Mouse (Mus musculus): ENCODE measurements around the gene Ccr10. TPM values are rescaled to one million over a fixed set of nuclear protein-coding genes. Genes with fewer than 3 reads are reported as not detected.

The Ccr10 gene
- polyA plus RNA-seq (2016; fragmentation: Nextera tagmentation; extraction: Ambion mirVana), result not detected in 2 replicates

DNA sequence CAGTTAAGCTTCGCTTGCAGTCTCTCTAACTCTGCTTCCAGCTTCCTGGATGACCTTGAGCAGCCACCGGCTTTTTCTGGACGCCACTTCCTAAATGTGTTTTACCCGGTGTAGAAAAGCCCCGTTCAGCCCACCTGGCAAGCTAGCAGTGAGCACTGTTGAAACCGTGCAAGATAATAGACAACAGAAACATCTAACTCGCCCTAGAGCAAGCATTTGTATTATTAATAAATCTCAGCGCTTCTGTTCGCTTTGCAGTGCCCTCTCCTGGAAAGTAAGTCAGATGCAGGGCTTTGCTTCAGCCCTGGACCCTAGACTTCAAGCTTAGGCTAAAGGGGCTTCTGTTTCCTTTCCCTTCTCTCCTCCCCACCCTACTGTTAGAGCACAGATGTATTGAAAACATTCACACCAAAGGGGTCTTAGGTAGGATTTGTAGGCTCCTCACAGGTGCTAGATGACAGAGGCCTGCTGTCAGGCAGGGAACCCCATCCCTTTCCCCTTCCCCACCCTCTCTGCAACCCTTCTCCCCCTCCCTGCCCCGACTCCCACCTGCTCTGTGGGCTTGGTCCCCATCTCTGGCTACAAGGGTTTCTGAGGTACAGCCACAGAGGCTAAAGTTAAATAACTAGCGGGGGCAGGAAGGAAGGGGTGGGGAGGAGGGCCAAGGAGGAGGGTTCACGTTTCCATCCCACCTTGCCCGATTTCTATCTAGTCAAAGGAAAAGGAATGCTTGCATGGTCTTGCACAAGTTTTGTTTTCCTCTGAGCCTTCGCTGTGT is at the start of gene Ccr10:
Gene Ccr10 (minus strand): TSS at position 593 of the 778 bp plus-strand sequence.
- Histone ChIP-seq H3K4me3 (peak within 1 kb of the TSS; percentile 48), H3K4me1 (peaks cover 83% of the 10 kb centered on the region), H3K27me3 (ENCODE audit: poor library complexity, severe bottlenecking) (peaks cover 95% of the 10 kb centered on the region), H3K36me3 (replicated peaks) (no peaks in the 10 kb centered on the region), H3K27ac (peak within 1 kb of the TSS; percentile 75), H3K9me3 (no peaks in the 10 kb centered on the region)
- DNase-seq (ENCODE audit: extremely low spot score, low spot score), result no peak
- 21% methylated on average over 14 of the region's 14 CpGs for WGBS

- 93% methylated on average over 3 of the region's 3 CpGs for WGBS
- no peak for DNase-seq (ENCODE audit: extremely low spot score, low spot score)
- no peaks in the 10 kb centered on the region for H3K9me3 ChIP-seq
- no peak overlapping the region for H3K4me3 ChIP-seq
- H3K27ac ChIP-seq, result no peak overlapping the region
- H3K36me3 ChIP-seq (replicated peaks), result no peaks in the 10 kb centered on the region
- peaks cover 16% of the 10 kb centered on the region for H3K4me1 ChIP-seq
- no peaks in the 10 kb centered on the region for H3K27me3 ChIP-seq (ENCODE audit: poor library complexity, severe bottlenecking)
These were observed 49.1 kb upstream of the Ccr10 start for GRCm38 (mm10) chr11:101224337-101224736.

DNA sequence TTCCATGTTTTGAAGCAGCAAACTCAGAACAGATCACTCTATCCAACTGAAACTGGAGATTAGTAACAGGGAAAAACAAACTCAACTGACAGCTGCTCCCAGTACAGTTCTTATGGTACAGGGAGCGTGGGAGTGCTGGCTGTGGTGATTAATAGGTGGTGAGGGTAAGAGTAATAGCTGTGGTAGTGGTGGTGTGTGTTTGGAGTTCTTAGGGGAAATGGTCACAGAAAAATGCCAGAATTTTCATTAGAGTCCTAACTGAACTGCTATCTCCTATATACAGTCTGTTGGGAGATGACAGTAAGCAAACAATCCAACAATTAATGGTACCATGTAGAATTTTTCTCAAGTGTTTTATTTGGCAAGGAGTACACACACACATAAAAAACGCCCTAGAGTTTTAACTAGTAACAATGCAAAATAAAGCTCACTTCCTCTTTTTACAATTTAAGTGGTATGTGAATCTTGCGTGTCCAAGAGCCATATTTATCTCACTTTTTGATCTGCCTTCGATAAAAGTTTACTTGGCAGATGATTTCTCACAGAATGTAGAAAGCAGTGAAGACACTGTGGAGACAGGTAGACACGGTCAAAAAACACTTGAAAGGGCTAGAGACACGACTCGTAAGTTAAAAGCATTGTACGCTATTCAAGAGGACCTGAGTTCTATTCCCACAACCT is 46.2 kb upstream of the Ccr10 start:
- 92% methylated on average over 8 of the region's 8 CpGs for WGBS
- DNase-seq (ENCODE audit: extremely low spot score, low spot score), result no peak
- Histone ChIP-seq H3K36me3 (replicated peaks) (no peaks in the 10 kb centered on the region), H3K4me3 (no peak overlapping the region), H3K4me1 (peaks cover 11% of the 10 kb centered on the region), H3K9me3 (no peaks in the 10 kb centered on the region), H3K27ac (no peak overlapping the region), H3K27me3 (ENCODE audit: poor library complexity, severe bottlenecking) (no peaks in the 10 kb centered on the region)

DNA sequence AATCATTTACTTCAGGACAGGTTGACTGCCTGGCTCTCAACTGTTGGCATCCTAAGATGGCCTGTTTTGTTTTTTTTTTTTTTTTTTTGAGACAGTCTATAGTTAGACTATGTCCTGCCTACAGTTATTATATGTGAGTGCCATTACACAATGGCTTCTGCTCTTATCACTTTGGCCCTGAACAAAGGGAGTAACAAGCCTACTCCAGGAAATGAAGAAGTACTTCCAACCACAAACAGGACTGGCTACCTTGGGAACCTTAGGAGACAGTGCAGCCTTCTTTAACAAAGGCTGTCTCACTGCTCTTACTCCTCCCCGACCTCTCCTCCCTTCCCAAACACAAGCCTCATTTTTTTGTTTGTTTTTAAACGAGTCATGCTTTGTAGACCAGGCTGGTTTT is 45.6 kb upstream of the Ccr10 start:
- H3K27ac ChIP-seq, result no peak overlapping the region
- no peaks in the 10 kb centered on the region for H3K36me3 ChIP-seq (replicated peaks)
- no peak overlapping the region for H3K4me3 ChIP-seq
- no peaks in the 10 kb centered on the region for H3K9me3 ChIP-seq
- WGBS, result 71% methylated on average over 2 of the region's 2 CpGs
- H3K27me3 ChIP-seq (ENCODE audit: poor library complexity, severe bottlenecking), result no peaks in the 10 kb centered on the region
- H3K4me1 ChIP-seq, result peaks cover 5% of the 10 kb centered on the region
- no peak for DNase-seq (ENCODE audit: extremely low spot score, low spot score)

DNA sequence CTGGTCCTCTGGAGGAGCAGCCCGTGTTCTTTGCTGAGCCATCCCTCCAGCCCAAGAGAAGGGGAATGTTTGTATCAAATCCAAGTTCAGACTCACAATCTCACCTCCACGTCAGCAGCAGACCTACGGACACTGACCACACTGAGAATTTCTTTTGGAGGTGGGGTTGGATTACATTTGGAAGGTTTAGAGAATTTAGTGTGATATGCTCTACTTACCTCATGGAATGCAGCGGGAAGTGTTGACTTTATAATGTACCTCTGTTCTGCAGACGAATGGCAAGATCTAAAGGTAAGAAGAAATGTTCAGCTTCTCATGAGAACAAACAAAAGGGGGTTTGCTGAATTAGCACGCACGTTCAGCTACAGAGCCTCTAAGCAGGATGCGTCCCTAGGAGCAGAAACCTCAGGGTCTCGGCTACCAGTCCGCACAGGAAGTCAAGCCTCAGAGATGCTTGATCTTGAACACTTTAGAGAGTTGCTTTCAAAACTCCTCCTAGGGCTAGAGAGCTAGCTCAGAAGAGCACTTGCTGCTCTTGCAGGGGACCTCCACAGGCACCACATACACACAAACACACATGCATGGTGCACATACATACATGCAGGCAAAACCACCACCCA is 43.3 kb upstream of the Ccr10 start:
- no peak for DNase-seq (ENCODE audit: extremely low spot score, low spot score)
- Histone ChIP-seq H3K36me3 (replicated peaks) (peaks cover 10% of the 10 kb centered on the region; the same call in 1 of the 2 replicates), H3K9me3 (no peaks in the 10 kb centered on the region), H3K27me3 (ENCODE audit: poor library complexity, severe bottlenecking) (no peaks in the 10 kb centered on the region), H3K27ac (no peak overlapping the region), H3K4me3 (no peak overlapping the region), H3K4me1 (no peaks in the 10 kb centered on the region)
- 86% methylated on average over 10 of the region's 10 CpGs for WGBS

DNA sequence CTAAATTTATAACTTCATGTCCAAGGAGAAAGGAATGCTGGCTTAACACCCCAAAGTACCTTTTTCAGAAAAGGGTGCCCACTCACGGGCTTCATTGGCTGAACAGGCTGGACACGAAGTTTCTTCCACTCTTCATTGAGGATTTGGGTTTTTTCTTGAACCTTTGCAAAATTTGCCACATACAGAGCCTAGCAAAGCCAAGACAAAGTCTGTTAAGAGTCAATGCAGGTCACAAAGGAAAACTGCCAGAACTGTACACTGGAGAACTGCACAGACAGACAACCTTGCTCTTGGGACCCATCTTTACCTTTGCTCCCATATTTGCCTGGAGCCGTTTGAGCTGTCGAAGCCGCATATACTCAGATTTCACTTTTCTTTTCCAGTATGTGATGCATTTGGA is 41.7 kb upstream of the Ccr10 start:
- H3K27ac ChIP-seq, result no peak overlapping the region
- no peaks in the 10 kb centered on the region for H3K4me1 ChIP-seq
- H3K36me3 ChIP-seq (replicated peaks), result peaks cover 18% of the 10 kb centered on the region
- no peak overlapping the region for H3K4me3 ChIP-seq
- H3K27me3 ChIP-seq (ENCODE audit: poor library complexity, severe bottlenecking), result no peaks in the 10 kb centered on the region
- 91% methylated on average over 5 of the region's 5 CpGs for WGBS
- H3K9me3 ChIP-seq, result no peaks in the 10 kb centered on the region
- no peak for DNase-seq (ENCODE audit: extremely low spot score, low spot score)

DNA sequence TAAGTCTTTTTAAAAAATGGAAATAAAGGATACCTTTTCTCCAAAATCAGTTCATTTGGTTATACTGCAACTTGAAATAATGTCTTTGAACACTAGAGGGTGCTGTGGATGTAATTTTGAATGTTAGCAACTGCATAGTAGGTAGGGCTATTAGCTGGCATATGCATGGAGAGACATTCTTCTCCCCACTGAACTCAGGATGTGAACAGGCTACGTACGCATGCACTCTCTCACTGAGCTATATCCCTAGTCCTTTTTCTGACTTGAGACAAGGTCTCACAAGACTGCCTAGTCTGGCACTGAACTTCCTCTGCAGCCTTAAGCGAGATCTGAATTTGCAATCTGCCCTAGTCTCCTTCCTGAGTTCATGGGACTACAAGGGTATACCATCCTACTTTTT is 36.7 kb upstream of the Ccr10 start:
- Histone ChIP-seq H3K4me1 (no peaks in the 10 kb centered on the region), H3K36me3 (replicated peaks) (peaks cover 38% of the 10 kb centered on the region), H3K4me3 (no peak overlapping the region), H3K9me3 (no peaks in the 10 kb centered on the region), H3K27ac (no peak overlapping the region), H3K27me3 (ENCODE audit: poor library complexity, severe bottlenecking) (no peaks in the 10 kb centered on the region)
- DNase-seq (ENCODE audit: extremely low spot score, low spot score), result no peak
- WGBS, result 59% methylated on average over 3 of the region's 3 CpGs

- H3K4me1 ChIP-seq, result peaks cover 4% of the 10 kb centered on the region; the same call in 1 of the 2 replicates
- H3K27me3 ChIP-seq (ENCODE audit: poor library complexity, severe bottlenecking), result no peaks in the 10 kb centered on the region
- H3K9me3 ChIP-seq, result no peaks in the 10 kb centered on the region
- H3K4me3 ChIP-seq, result peak overlapping the region; percentile 8; the same call in 1 of the 2 replicates
- no peak for DNase-seq (ENCODE audit: extremely low spot score, low spot score)
- 27% methylated on average over 7 of the region's 7 CpGs for WGBS
- peaks cover 29% of the 10 kb centered on the region for H3K36me3 ChIP-seq (replicated peaks)
- H3K27ac ChIP-seq, result 0 out of 2 replicates have a peak overlapping the region, but pooled peaks have one; percentile 44
These were observed 25.7 kb upstream of the Ccr10 start for GRCm38 (mm10) chr11:101200986-101201385.

DNA sequence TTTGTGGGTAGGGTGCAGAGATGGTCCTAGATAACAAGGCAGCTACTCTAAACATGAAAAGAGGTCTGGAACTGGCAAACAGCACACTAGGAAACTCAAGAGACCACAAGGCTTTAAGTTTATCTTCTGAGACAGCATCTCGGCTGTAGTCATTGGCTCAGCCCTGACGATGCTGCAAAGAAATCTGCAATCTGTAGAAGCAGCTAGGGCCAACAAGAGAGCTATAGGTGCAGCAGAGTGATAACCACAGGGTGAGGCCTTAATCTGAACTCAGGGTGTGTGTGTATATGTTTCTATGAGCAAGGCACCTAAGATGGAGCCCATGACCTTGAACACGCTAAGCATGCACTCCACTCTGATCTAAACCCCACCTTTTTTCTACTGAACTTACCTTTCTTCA is 24.3 kb upstream of the Ccr10 start:
- Histone ChIP-seq H3K4me3 (no peak overlapping the region), H3K27ac (no peak overlapping the region), H3K9me3 (no peaks in the 10 kb centered on the region), H3K27me3 (ENCODE audit: poor library complexity, severe bottlenecking) (no peaks in the 10 kb centered on the region), H3K4me1 (peaks cover 4% of the 10 kb centered on the region; the same call in 1 of the 2 replicates), H3K36me3 (replicated peaks) (peaks cover 29% of the 10 kb centered on the region)
- WGBS, result 93% methylated on average over 3 of the region's 3 CpGs
- no peak for DNase-seq (ENCODE audit: extremely low spot score, low spot score)

- no peaks in the 10 kb centered on the region for H3K9me3 ChIP-seq
- DNase-seq (ENCODE audit: extremely low spot score, low spot score), result no peak
- H3K27me3 ChIP-seq (ENCODE audit: poor library complexity, severe bottlenecking), result no peaks in the 10 kb centered on the region
- 94% methylated on average over 8 of the region's 8 CpGs for WGBS
- H3K36me3 ChIP-seq (replicated peaks), result peaks cover 31% of the 10 kb centered on the region
- no peak overlapping the region for H3K27ac ChIP-seq
- no peak overlapping the region for H3K4me3 ChIP-seq
- peaks cover 10% of the 10 kb centered on the region for H3K4me1 ChIP-seq
These were observed 20.9 kb upstream of the Ccr10 start for GRCm38 (mm10) chr11:101196175-101196574.

DNA sequence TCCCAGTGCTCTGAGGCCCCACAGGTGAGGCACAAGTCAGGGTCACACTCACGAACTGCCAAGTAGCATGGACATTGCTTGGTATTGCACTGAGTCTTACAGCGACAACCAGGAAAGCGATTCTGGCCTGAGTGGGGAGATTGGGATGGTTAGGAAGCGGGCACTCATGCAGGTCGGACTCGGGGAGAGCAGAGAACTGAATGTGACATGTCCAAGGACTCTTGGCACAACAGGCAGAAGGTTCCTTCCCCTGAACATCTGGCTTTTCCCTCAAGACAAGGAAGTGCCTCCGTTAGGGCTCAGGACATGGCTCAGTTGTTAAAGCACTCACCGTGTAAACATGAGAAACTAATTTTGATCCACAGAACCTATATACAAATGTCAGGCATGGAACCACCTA is 20.3 kb upstream of the Ccr10 start:
- no peak overlapping the region for H3K27ac ChIP-seq
- DNase-seq (ENCODE audit: extremely low spot score, low spot score), result no peak
- WGBS, result 89% methylated on average over 8 of the region's 8 CpGs
- no peaks in the 10 kb centered on the region for H3K27me3 ChIP-seq (ENCODE audit: poor library complexity, severe bottlenecking)
- no peak overlapping the region for H3K4me3 ChIP-seq
- H3K36me3 ChIP-seq (replicated peaks), result peaks cover 31% of the 10 kb centered on the region
- H3K4me1 ChIP-seq, result peaks cover 12% of the 10 kb centered on the region
- H3K9me3 ChIP-seq, result no peaks in the 10 kb centered on the region

- peaks cover 30% of the 10 kb centered on the region for H3K36me3 ChIP-seq (replicated peaks)
- no peak for DNase-seq (ENCODE audit: extremely low spot score, low spot score)
- 86% methylated on average over 1 of the region's 1 CpGs for WGBS
- no peaks in the 10 kb centered on the region for H3K27me3 ChIP-seq (ENCODE audit: poor library complexity, severe bottlenecking)
- H3K27ac ChIP-seq, result no peak overlapping the region
- H3K4me1 ChIP-seq, result peaks cover 17% of the 10 kb centered on the region
- H3K9me3 ChIP-seq, result no peaks in the 10 kb centered on the region
- no peak overlapping the region for H3K4me3 ChIP-seq
These were observed 19.9 kb upstream of the Ccr10 start for GRCm38 (mm10) chr11:101195101-101195500.

- 91% methylated on average over 6 of the region's 6 CpGs for WGBS
- no peak overlapping the region for H3K27ac ChIP-seq
- no peak overlapping the region for H3K4me3 ChIP-seq
- peaks cover 21% of the 10 kb centered on the region for H3K4me1 ChIP-seq
- H3K27me3 ChIP-seq (ENCODE audit: poor library complexity, severe bottlenecking), result no peaks in the 10 kb centered on the region
- H3K36me3 ChIP-seq (replicated peaks), result peaks cover 26% of the 10 kb centered on the region
- DNase-seq (ENCODE audit: extremely low spot score, low spot score), result no peak
- no peaks in the 10 kb centered on the region for H3K9me3 ChIP-seq
These were observed 19.4 kb upstream of the Ccr10 start for GRCm38 (mm10) chr11:101194643-101195042.
